Mouse (Mus musculus): ENCODE data around the gene Nod2.

GRCm38 (mm10) chr8:88696228-88696627 lies 49.1 kb downstream of the Nod2 start:
- TF ChIP-seq CTCF (conservative IDR thresholded peaks at IDR 0.05; ENCODE audit: low read length) (no peak), POU5F1 (IDR thresholded peaks at IDR 0.05; ENCODE audit: borderline replicate concordance, low read length) (no peak), NANOG (IDR thresholded peaks at IDR 0.05; ENCODE audit: borderline replicate concordance, low read length) (no peak)

All from E14TG2a.4 (cell line).